Mouse (Mus musculus): ENCODE results near the gene Fuz.

Gene Fuz

DNA sequence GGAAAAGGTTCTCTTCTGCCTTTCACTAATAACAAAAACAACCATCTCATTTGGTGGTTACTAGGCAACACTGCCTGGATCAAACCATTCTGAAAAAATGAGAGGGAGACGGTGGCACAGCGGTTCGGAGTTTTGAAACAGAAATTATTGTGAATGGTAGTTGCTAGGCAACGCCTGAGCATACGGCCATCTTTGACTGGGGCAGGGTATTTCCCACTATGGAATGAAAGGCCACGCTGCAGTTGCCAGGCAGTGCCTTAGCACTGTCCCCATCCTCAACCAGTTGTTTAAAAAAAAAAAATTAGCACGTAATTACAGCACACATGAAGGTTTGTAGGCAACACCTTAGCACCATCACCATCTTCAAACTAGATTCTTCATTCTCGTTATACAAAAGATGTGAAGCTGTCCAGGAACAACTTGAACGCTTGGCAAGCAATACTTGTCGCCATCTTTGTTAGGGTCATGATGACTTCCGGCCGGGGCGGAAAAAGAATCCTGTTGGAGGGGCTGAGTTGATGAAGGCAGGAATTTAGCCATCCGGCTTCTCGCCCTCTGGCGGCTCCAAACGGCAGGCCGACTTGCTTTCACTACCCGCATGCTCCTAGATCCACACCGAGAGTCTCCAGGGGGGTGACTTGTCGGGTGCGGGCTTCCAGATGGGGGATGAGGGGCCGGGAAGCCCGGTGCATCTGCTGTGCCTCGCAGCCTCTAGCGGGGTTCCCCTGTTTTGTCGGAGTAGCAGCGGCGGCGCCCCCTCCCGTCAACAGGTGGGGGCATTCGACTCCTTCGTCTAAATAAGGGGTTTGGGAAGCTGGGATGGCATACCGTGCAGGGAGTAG is at the start of gene Fuz:
Fuz (plus strand) TSS at position 487 of the 842 bp plus-strand sequence.
- peak; percentile 96 for DNase-seq (ENCODE audit: low read depth)

DNA sequence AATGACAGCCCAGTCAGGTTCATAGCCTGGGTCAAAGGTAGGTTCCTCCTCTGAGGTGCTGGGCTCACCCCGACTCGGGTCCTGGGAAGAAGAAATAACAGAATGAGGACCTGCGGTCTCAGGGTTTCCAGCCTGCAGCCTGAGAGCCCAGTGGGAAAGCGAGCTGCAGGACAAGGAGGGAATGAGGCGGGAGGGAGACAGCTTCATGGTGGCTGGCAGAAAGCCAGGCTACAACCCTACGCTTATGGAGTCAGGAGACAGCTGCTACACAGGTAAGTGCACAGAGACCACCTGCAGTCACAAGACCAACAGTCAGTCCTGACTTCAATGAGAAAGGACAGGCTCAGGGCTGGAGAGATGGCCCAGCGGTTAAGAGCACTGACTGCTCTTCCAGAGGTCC is 49.1 kb upstream of the Fuz start:
- DNase-seq (ENCODE audit: low read depth): no peak

DNA sequence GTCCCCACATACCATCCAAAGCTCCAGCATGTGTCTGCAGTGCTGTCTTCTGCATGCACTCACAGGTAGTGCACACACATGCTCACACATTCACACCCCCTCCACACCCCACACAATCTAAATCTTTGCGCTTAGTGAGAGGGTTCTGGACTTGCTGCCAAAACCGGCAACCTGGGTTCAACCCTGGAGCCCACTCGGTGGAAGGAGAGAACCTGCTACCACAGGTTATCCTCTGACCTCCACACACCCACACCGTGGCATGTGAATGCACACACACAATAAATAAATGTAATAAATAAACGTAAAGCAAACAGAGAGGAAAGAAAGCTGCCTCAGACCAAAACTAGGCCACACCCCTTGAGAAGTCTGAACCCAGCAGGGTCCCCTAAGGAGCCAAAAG is 48.1 kb upstream of the Fuz start:
- DNase-seq (ENCODE audit: low read depth): no peak

DNA sequence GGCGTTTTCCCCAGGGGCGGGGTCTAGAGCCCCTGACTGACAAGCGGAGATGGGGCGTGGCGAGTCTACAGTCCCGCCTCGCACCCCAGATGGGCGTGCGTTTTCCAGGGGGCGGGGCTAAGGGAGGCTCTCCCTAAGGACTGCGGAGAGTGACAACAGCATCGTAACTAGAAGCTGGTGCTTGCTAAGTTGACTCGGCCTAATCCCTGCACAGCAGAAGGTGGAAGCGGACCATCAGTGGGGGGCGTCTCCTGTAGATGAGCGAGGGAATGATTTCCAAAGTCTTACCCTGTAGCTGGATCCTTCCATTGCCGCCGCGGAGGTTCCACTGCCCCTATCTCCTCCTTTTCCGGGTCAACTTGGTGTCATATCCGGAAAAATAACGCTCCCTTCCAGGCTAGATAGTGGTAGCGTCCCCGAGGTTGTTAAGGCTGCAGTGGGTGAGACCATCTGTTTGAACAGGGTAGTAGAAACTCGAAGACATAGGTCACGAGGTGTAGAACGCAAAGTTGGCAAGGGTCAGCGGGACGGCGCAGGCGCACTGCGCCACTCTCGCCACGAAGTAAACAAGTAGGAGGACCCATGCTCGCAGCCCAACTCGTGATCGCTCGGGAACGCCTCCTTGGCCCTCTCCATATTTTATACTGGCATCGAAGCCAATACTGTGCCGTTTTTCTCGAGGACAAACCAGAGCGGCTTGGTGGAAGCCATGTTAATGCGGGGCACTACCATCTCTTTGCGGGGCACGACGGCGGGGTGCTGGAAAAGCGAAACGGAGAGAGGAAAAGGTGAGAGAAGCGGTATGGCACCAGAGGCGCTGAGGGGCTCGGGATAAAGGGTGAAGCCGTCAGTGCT is 47.1 kb upstream of the Fuz start, which contains the start of the genes Akt1s1 and Tbc1d17:
Akt1s1 (plus strand) TSS at position 431 of the 855 bp plus-strand sequence.
Tbc1d17 (minus strand) TSS at position 519 of the 855 bp plus-strand sequence.
- peak; percentile 100 for DNase-seq (ENCODE audit: low read depth)

DNA sequence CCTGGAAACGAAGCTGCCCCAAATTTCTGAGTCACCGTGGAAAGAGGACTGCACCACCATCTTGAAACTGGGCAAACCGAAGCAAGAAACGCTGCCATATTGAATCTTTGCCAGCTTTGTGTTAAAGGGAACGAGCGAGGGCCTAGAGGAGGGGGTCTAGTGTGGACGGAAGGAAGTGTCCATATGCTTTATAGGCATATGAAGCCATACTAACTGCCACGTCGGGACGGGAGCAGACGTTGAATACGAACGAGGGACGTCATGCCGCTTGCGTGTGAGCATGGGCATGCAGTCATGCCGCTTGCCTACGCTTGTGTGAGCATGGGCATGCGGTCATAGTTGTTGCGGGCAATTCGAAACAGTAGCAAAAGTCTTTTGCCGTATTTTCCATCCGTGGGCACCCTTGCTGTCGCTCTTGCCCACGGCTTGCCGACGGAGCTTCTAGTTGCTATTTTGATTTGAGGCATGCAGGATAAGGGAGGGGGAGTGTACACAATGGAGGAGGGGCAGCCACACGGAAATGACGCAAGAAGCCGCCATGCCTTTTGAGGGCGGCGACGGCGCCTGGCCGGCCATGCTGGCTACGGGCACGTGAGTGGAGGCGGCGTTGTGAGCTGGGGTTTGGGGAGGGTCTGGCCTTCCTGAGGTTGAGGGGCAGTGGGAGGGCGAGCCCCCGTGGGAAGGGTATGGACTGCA is 46.3 kb upstream of the Fuz start:
- peak; percentile 96 for DNase-seq (ENCODE audit: low read depth)

DNA sequence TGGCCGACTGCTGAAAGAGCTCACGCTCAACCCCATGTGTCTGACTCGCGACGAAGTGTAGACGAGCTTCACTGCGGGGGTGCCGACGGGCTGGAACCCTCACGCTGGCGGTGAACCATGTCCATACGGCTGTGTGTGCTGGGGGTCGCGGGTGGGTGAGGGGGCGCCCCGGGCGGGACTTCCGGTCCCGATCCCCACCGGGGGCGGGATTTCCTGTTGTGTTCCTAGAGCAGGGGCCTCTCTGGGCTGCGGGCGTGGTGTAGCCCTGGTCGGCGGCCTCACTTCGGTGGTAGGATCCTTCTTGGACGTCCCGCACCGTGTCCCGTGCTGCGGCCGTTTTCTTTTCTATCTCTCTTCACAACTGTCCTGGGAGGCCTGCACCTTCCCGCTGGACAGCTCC is 45.7 kb upstream of the Fuz start:
- DNase-seq (ENCODE audit: low read depth): no peak

DNA sequence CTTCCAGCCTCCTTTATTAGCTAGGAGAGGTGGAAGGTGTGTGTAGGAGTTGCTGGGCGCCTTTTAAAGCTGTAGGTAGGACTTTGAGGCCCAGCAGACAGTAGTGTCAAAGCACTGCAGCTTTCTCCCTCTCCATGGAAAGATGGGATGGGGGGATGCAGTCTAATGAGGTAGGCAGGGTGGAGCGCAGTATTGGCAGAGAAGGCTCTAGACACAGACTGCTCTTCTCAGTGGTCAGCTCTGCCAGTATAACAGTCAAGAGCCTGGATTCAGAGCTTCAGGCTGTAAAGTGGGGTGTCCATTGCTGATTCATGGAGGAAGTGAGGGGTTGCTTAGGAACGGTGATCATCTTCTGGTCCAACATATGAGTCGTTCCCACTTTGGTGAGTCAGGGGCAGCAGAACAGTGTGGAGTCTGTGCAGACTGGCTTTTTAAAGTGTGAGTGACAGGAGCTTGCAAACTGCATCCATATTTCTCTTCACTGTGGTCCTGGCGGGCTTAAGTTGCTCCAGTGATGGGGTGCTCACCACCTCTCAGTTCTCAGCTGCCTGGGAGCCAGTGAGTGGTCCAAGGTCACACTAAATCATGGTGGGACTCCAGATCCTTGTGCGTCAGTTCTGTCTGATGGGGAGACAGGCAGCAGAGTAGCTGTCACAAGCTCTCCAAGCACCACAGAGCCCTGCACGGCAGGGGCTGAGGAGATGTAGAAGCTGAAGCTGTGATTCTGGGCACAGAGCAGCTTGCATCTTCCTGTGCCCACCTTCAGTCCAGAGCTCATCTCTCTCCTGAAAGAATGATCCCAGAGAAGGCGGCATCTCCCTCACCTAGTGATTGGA is 44.9 kb upstream of the Fuz start:
- DNase-seq (ENCODE audit: low read depth): no peak

DNA sequence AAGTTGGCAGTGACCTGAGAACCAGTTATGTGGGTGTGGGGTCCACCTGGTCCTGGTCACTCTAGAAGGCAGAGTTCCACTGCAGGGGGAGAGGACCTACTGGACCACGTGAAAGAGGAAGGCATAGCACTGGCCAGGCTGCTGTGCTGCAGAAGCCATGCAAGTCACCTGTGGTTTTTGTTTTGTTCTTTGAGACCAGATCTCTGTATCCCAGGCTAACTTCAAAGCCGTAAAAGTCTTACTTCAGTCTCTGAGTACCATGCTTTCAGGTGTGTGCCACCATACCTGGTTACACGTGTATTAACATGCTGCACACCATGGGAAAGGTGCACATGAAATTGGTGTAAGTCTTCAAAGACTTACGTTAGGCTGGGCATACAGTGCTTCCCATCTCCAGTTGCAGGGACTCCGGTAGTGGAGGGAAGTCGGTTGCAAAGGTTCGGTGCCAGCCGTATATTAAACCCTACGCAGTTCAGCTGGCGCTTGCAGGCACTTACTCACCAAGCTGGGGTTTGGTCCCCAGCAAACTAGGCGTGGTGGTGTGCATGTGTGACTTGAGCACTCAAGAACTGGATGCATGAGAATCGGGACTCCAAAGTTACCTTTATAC is 44.1 kb upstream of the Fuz start:
- DNase-seq (ENCODE audit: low read depth): no peak

DNA sequence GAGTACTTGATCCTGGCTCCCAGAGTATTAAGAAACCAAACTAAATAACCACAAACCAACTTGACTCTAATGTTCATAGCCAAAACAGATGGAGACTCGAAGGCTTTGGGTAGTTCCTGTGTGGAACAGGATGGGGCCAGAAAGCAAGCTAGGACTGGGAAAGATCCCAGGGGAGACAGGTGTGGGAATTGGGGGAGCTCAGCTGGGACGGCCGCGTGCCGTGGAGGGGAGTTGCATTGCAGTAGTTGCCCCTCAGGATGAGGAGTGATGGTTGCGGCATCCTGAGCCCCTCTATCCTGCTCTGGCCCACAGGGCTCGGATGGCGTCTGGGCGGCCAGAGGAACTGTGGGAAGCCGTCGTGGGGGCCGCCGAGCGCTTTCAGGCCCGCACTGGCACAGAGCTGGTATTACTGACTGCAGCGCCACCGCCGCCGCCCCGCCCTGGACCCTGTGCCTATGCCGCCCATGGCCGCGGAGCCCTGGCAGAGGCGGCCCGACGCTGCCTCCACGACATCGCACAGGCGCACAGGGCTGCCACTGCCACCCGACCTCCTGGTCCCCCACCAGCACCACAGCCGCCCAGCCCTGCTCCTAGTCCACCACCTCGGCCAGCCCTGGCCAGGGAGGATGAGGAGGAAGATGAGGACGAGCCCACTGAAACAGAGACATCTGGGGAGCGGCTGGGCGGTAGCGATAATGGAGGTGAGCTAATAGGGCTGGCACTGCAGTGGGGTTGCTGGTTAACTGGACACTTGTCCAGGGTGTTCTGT is 43.4 kb upstream of the Fuz start:
- DNase-seq (ENCODE audit: low read depth): no peak

DNA sequence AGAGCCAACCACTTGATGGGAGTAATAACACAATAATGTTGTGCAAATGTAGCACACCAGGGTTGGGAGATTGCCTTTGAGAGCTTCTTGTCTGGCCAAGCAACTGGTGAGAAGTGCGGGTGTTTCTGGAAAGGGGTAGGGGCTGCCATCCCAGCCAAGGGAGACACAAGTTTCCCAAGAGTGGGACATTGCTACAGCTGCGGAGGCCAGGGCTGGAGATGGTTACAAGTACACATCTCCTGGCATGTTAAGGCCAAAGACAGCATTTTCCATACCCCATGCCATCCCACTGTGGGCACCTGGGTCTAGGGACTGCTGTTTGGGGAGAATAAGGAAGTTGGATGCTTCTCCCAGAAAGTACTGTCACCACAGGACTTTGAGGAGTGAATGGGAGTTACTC is 42.8 kb upstream of the Fuz start:
- no peak for DNase-seq (ENCODE audit: low read depth)

DNA sequence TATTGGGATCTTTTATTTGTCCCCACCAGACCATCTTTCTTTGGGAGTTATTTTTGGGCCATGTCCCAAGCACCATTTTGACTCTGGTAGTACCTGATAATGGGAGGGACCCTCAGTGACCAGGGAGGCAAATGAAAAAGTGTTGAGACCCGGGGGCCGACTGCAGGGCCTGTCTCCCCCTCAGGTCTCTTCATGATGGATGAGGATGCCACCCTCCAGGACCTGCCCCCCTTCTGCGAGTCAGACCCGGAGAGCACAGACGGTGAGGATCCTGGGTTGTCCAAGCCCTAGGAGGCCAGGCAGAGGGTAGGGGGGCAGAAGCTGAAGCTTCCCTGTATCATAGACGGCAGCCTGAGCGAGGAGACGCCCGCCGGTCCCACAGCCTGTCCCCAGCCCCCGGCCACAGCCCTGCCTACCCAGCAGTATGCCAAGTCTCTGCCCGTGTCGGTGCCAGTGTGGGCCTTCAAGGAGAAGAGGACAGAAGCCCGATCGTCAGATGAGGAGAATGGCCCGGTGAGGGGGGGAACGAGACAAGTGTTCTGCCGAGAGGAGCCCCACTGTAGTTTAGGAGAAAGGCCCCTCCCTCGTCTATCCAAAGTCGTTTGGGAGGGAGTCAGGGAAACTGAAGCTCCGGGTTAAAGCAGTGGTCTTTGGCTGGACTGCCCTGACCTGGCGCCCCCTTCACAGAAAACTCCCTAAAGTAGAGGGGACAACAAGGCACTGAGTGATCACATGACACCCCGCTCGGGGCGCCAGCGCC is 42.1 kb upstream of the Fuz start:
- no peak for DNase-seq (ENCODE audit: low read depth)

DNA sequence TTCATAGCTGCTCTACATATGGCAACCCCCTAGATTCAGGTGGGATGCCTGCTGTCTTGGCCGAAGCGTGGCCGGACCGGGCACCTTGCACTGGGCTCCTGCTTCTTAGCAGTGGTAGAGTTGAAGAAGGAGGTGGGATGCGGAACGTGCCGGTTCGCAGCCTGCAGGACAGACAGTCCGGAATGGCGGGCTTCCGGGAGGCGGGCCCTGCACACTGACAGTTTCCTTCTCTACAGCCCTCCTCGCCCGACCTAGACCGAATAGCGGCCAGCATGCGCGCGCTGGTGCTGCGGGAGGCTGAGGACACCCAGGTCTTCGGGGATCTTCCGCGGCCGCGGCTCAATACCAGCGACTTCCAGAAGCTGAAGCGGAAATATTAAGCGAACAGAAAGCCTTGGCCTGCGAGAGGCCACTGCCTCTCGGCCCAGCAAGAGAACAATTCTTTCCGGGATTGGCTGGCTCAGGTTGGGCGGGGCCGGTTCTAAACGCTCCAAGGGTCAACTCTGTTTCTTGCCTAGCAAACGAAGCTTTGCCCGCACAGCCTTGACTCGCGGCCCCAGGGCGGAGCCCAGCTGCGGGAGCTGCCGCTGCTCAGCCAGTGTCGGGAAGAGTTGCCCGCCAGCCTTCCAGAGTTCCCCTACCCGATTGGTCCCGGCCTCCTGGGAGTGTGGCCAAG is 41.4 kb upstream of the Fuz start:
- peak; percentile 78 for DNase-seq (ENCODE audit: low read depth)

DNA sequence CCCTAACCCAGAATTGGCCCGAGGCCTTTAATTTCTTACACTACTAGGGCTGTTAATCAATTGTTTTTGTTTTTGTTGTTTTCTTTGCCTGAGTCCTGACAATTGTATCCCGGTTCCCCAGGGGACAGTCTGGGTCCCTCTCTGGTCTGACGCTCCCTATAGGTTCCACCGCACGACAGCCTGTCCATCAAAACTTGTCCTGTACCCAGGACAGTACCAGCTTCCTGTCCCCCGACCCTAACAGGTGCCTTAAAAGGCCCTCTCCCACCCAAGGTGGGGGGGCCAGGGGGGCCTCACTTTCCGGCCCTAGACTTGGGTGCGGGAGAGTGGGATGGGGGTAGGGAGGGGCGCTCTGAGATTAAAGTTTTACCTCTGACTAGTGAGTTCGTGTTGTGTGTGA is 40.8 kb upstream of the Fuz start:
- DNase-seq (ENCODE audit: low read depth): no peak

DNA sequence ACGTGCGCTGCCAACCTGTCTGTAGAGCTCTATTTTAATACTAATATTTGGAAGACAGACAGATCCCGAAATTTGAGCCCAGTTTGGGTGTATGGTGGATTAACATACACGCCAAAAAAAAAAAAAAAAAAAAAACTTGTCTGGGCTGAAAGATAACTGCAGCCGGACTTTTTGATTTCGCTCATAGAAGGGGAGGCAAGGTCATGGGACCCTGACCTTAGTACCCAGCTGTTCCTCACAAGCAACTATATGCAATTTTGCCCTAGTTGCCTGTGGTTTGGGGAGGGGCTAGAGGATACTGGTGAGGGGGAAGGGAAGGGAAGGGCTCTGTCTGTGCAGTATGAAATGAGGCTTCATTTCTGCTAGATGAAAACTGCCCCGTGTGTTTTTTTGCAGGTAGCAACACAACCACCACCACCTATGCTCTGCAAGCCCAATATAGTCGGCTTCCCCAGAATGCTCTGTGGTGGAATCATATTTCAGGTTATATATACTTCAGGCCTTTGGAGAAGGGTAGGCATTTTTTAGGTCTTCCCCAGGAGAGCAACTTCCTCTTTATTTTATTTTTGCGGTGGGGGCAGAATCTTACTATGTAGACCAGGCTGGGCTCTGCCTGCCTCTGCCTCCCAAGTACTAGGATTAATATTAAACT is 39.5 kb upstream of the Fuz start:
- peak; percentile 44 for DNase-seq (ENCODE audit: low read depth)

DNA sequence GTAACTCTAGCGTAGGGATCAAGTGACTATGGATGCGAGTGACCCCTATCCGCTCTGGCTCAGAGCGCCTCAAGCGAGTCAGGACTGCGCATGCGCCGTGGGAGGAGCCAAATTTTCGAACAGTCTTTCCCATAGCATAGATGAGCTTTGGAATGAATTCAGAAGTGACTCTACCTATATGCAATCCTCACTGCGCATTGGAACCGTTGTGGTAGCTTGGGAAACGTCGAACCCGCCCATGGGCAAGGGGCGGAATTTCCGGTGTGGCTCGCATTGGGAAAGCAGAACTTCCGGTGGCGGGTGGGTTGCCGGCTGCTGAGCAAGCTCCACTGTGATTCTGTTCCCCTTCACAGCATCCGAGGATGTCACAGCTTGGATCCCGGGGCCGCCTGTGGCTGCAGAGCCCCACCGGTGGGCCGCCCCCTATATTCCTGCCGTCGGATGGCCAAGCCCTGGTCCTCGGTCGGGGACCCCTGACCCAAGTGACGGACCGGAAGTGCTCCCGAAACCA is 38.8 kb upstream of the Fuz start, which contains the start of gene Pnkp:
Pnkp (plus strand) TSS at position 98 of the 511 bp plus-strand sequence.
- peak; percentile 92 for DNase-seq (ENCODE audit: low read depth)

DNA sequence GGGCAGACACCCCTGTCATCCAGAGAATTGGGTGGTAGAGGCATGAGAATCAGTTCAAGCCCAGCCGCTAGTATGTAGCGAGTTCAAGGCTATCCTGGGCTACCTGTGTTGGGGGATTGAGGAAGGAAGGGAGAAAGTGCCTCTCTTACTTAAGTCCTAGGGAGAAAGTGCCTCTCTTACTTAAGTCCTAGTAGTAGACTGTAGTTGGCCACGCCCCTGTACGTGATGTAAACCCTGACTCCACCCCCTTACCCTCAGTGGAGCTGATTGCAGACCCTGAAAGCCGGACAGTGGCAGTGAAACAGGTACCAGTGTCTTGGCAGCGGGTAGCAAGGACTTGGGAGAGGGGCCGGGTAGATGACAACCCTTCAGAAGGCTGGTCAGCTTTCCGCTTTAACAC is 38.0 kb upstream of the Fuz start:
- DNase-seq (ENCODE audit: low read depth): peak; percentile 59

DNA sequence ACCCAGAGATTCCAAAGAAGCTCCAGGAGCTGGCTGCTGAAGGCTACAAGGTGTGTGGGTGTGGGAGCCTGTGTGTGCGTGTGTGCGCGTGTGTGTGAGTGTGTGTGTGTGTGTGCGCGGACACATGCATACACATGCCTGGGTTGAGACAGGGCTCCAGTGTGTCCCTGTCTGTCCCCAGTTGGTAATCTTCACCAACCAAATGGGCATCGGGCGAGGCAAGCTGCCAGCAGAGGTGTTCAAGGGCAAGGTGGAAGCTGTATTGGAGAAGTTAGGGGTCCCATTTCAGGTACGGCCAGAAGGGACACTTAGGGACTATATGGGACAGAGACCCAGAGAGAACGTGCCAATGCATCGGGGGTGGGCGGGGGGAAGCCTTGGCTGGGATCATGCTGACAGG is 36.0 kb upstream of the Fuz start:
- DNase-seq (ENCODE audit: low read depth): no peak

Measured in naive thymus-derived CD4-positive, alpha-beta T cell, adult 2 months (primary cell).